ENCODE assay signal across 7 mouse cellular contexts in the genomic region with DNA sequence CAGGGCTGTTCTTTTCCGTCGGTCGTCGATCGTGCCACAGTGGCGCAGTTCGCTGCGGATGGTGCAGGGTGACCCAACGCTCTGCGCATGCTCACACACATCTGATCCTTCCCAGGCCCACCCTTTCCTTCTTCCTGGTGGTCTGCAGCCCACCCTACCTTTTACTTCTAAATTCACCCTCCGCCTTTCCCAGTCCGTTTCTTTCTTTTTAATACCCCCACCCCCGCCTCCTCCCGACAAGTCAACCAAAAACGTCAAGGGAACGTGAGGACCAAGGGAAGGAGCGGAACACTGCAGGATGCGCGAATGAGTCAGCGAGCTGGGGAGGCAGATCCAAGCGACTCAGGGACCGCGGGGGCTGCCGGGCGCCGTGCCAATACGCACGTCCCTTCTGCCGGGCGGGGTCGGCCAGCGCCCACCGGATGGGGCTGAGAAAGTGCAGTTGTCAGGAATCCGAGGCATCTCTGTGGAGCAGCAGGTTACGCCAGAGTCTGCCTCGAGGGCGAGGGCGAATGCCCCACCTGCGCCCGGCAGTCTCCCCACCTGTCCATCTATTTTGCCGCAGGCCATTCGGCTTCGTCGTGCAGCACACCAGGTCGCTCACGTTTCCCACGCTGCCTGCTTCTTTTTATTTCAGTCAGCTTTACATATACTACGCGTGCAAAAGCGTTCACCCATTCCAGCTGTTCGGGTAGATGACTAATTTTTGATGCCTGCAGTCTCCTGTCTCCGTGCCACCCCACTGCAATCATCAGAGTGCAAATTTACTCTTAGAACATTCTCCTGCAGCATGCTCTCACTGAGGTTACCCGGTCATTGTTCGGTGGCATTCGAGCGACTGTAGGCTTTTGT. TPM values are rescaled to one million over a fixed set of nuclear protein-coding genes. Genes with fewer than 3 reads are reported as not detected.
A peak's percentile ranks its signal among the peaks of the same experiment; 100 is the strongest.
DNase-seq lines count a peak whose midpoint lies in the region; ATAC-seq and TF ChIP-seq lines count a peak whose summit lies in the region.

No protein-coding gene starts in this region.

- no peak for ATAC-seq in G1E (ENCODE audit: extremely low read depth, insufficient number of reproducible peaks, low FRiP score, poor library complexity, severe bottlenecking)
- peak; percentile 86 for ATAC-seq in midbrain, embryonic 12.5 days (ENCODE audit: low FRiP score, low read depth)
- peak; percentile 74 for ATAC-seq in stomach, embryonic 15.5 days (ENCODE audit: insufficient read depth, low FRiP score, low read depth)

- peak overlapping the region; percentile 82 for H3K4me2 ChIP-seq in midbrain, embryonic 12.5 days (replicated peaks)
- H3K4me2 ChIP-seq in stomach, embryonic 15.5 days: peak overlapping the region; percentile 90

- under 1% methylated on average over 56 of the region's 56 CpGs for WGBS in embryonic facial prominence, embryonic 10.5 days
- under 1% methylated on average over 56 of the region's 56 CpGs for WGBS in midbrain, embryonic 12.5 days
- under 1% methylated on average over 56 of the region's 56 CpGs for WGBS in stomach, embryonic 15.5 days

- no peak for TF ChIP-seq CTCF in G1E (IDR thresholded peaks at IDR 0.05; ENCODE audit: low read depth, low read length)

- no peaks in the 10 kb centered on the region for H3K9me3 ChIP-seq in G1E (replicated peaks)
- no peaks in the 10 kb centered on the region for H3K9me3 ChIP-seq in embryonic facial prominence, embryonic 10.5 days
- H3K9me3 ChIP-seq in midbrain, embryonic 12.5 days: no peaks in the 10 kb centered on the region
- no peaks in the 10 kb centered on the region for H3K9me3 ChIP-seq in stomach, embryonic 15.5 days

- H3K9ac ChIP-seq in midbrain, embryonic 12.5 days (replicated peaks): peak overlapping the region; percentile 66
- H3K9ac ChIP-seq in stomach, embryonic 15.5 days: no peak overlapping the region

- intact Hi-C loops in heart, postnatal 10 days (cut with DNase I): no loop called here

- no peak for DNase-seq in G1E (ENCODE audit: low spot score)
- DNase-seq in adrenal gland, postnatal 14 days: peak; percentile 59
- peak; percentile 76 for DNase-seq in embryonic facial prominence, embryonic 10.5 days (ENCODE audit: low spot score)
- DNase-seq in heart, postnatal 10 days: peak; percentile 30 to 36
- DNase-seq in layer of hippocampus, postnatal 36 days: peak; percentile 71

- H3K4me1 ChIP-seq in G1E (ENCODE audit: insufficient read depth, low read depth, low read length): peaks cover 24% of the 10 kb centered on the region
- peaks cover 39% of the 10 kb centered on the region for H3K4me1 ChIP-seq in embryonic facial prominence, embryonic 10.5 days
- H3K4me1 ChIP-seq in midbrain, embryonic 12.5 days: peaks cover 21% of the 10 kb centered on the region
- H3K4me1 ChIP-seq in stomach, embryonic 15.5 days: peaks cover 9% of the 10 kb centered on the region

- peaks cover 7% of the 10 kb centered on the region; the same call in 1 of the 2 replicates for H3K27me3 ChIP-seq in G1E (ENCODE audit: insufficient read depth, low read length)
- peaks cover 43% of the 10 kb centered on the region for H3K27me3 ChIP-seq in embryonic facial prominence, embryonic 10.5 days (replicated peaks; ENCODE audit: low read depth, poor library complexity, severe bottlenecking)
- H3K27me3 ChIP-seq in midbrain, embryonic 12.5 days: peaks cover 19% of the 10 kb centered on the region
- H3K27me3 ChIP-seq in stomach, embryonic 15.5 days (replicated peaks): 0 out of 2 replicates have a peak, but pooled peaks cover 10% of the 10 kb centered on the region

- no peaks in the 10 kb centered on the region for H3K36me3 ChIP-seq in G1E (replicated peaks)
- H3K36me3 ChIP-seq in embryonic facial prominence, embryonic 10.5 days (replicated peaks): no peaks in the 10 kb centered on the region
- no peaks in the 10 kb centered on the region for H3K36me3 ChIP-seq in midbrain, embryonic 12.5 days
- H3K36me3 ChIP-seq in stomach, embryonic 15.5 days: no peaks in the 10 kb centered on the region

- peak overlapping the region; percentile 82 for H3K27ac ChIP-seq in embryonic facial prominence, embryonic 10.5 days (replicated peaks)
- peak overlapping the region; percentile 85 for H3K27ac ChIP-seq in midbrain, embryonic 12.5 days (replicated peaks)
- H3K27ac ChIP-seq in stomach, embryonic 15.5 days: peak overlapping the region; percentile 14; the same call in 1 of the 2 replicates

- peak overlapping the region; percentile 31; the same call in 1 of the 2 replicates for H3K4me3 ChIP-seq in G1E (ENCODE audit: low read depth, low read length)
- H3K4me3 ChIP-seq in embryonic facial prominence, embryonic 10.5 days: peak overlapping the region; percentile 64
- H3K4me3 ChIP-seq in midbrain, embryonic 12.5 days: peak overlapping the region; percentile 52
- H3K4me3 ChIP-seq in stomach, embryonic 15.5 days (replicated peaks): peak overlapping the region; percentile 46

RNA-seq across cellular contexts. Expression of a gene that starts 36.8 kb away (rescaled TPM):
- total RNA-seq in G1E (2014; fragmentation: Nextera tagmentation): 375 and 431 TPM in 2 replicates
- 371 and 387 TPM in 2 replicates for total RNA-seq in G1E (2017)
- 73.2 and 97.6 TPM in 2 replicates for polyA plus RNA-seq in G1E (2012)
- 8.5 and 14.9 TPM in 2 replicates for total RNA-seq in adrenal gland, postnatal 14 days (2021)
- polyA plus RNA-seq in embryonic facial prominence, embryonic 10.5 days (2016; fragmentation: Nextera tagmentation; extraction: Ambion mirVana): 55.4 and 68.4 TPM in 2 replicates
- 1 to 10 TPM; 2.1 to 2.5 TPM for total RNA-seq in heart, postnatal 10 days (2021)
- 100 to 1,000 TPM; 110 to 121 TPM for total RNA-seq in layer of hippocampus, postnatal 36 days (2021)
- 22.5 and 24.8 TPM in 2 replicates for polyA plus RNA-seq in midbrain, embryonic 12.5 days (2016; fragmentation: Nextera tagmentation; extraction: Ambion mirVana)
- 11.0 and 11.9 TPM in 2 replicates for polyA plus RNA-seq in stomach, embryonic 15.5 days (2015; fragmentation: Nextera tagmentation; extraction: Ambion mirVana)

RNA-seq across cellular contexts. Expression of a gene that starts 55.0 kb away (rescaled TPM):
- total RNA-seq in G1E (2014; fragmentation: Nextera tagmentation) (24.3 and 27.8 TPM in 2 replicates), G1E (2017) (3.9 and 4.0 TPM in 2 replicates)
- 18.6 and 20.5 TPM in 2 replicates for polyA plus RNA-seq in G1E (2012)
- 21.0 and 21.3 TPM in 2 replicates for total RNA-seq in adrenal gland, postnatal 14 days (2021)
- 2.9 and 3.0 TPM in 2 replicates for polyA plus RNA-seq in embryonic facial prominence, embryonic 10.5 days (2016; fragmentation: Nextera tagmentation; extraction: Ambion mirVana)
- 10 to 100 TPM; 28.5 to 32.8 TPM for total RNA-seq in heart, postnatal 10 days (2021)
- 10 to 100 TPM; 26.5 to 30.3 TPM for total RNA-seq in layer of hippocampus, postnatal 36 days (2021)
- 5.7 and 5.8 TPM in 2 replicates for polyA plus RNA-seq in midbrain, embryonic 12.5 days (2016; fragmentation: Nextera tagmentation; extraction: Ambion mirVana)
- polyA plus RNA-seq in stomach, embryonic 15.5 days (2015; fragmentation: Nextera tagmentation; extraction: Ambion mirVana): 5.2 and 5.8 TPM in 2 replicates

RNA-seq across cellular contexts. Expression of a gene that starts 57.4 kb away (rescaled TPM):
- total RNA-seq in G1E (2014; fragmentation: Nextera tagmentation) (not detected in 2 replicates), G1E (2017) (0.12 and 0.27 TPM in 2 replicates)
- polyA plus RNA-seq in G1E (2012): not detected in 2 replicates
- not detected in 2 replicates for total RNA-seq in adrenal gland, postnatal 14 days (2021)
- 0.26 TPM in 1 of 2 replicates, not detected in the other for polyA plus RNA-seq in embryonic facial prominence, embryonic 10.5 days (2016; fragmentation: Nextera tagmentation; extraction: Ambion mirVana)
- total RNA-seq in heart, postnatal 10 days (2021): not detected
- not detected for total RNA-seq in layer of hippocampus, postnatal 36 days (2021)
- 0.14 and 0.20 TPM in 2 replicates for polyA plus RNA-seq in midbrain, embryonic 12.5 days (2016; fragmentation: Nextera tagmentation; extraction: Ambion mirVana)
- polyA plus RNA-seq in stomach, embryonic 15.5 days (2015; fragmentation: Nextera tagmentation; extraction: Ambion mirVana): 0.08 and 0.46 TPM in 2 replicates

Comparison
In these comparisons a context has a peak if more than half of its experiments do, and no peak if none do; other contexts are left out.
1. H3K27ac ChIP-seq: peak in every context shown above with its lines; median percentile 85 in midbrain, embryonic 12.5 days; 82 in embryonic facial prominence, embryonic 10.5 days; 14 in stomach, embryonic 15.5 days.